Mouse (Mus musculus) MEL (cell line): ENCODE results near the gene Dnmt3c.

Experiments
- BHLHE40 ChIP-seq: IDR thresholded peaks from 2 replicates; pipeline ENCODE4 v1.6.1; 2012; ENCODE audit warnings: low read depth, mild to moderate bottlenecking, inconsistent platforms, low read length, improper control_type of control experiment, borderline replicate concordance
- CHD1 ChIP-seq: IDR thresholded peaks from 2 replicates; pipeline ENCODE4 v1.6.1; 2012; ENCODE audit warnings: low read depth, mild to moderate bottlenecking, inconsistent platforms, low read length, improper control_type of control experiment
- CTCF ChIP-seq, 3 experiments: IDR thresholded peaks in 2 of 3; conservative IDR thresholded peaks in 1 of 3; 2 replicates each; pipeline ENCODE4 v1.5.1; 2011 to 2012; ENCODE audit warnings: low read length in 3 of 3, low read depth in 2 of 3, mild to moderate bottlenecking in 2 of 3, improper control_type of control experiment in 1 of 3, inconsistent platforms in 1 of 3, mixed read lengths in 1 of 3, moderate library complexity in 1 of 3; ENCODE audit not compliant: control insufficient read depth in 1 of 3, insufficient read depth in 1 of 3, poor library complexity in 1 of 3, severe bottlenecking in 1 of 3
- E2F4 ChIP-seq: IDR thresholded peaks from 2 replicates; pipeline ENCODE4 v1.6.1; 2011; ENCODE audit warnings: low read depth, low read length, improper control_type of control experiment, borderline replicate concordance
- GATA1 ChIP-seq: IDR thresholded peaks from 2 replicates; pipeline ENCODE4 v1.6.1; 2011; ENCODE audit warnings: low read depth, low read length, improper control_type of control experiment
- MAFK ChIP-seq: IDR thresholded peaks from 2 replicates; pipeline ENCODE4 v1.6.1; 2011; ENCODE audit warnings: low read depth, mild to moderate bottlenecking, low read length, improper control_type of control experiment, borderline replicate concordance
- MAX ChIP-seq: IDR thresholded peaks from 2 replicates; pipeline ENCODE4 v1.6.1; 2011; ENCODE audit warnings: low read length, improper control_type of control experiment
- NRF1 ChIP-seq: IDR thresholded peaks from 2 replicates; pipeline ENCODE4 v1.6.1; 2014; ENCODE audit warnings: low read depth, mild to moderate bottlenecking, inconsistent platforms, low read length, improper control_type of control experiment, moderate library complexity; ENCODE audit not compliant: poor library complexity, insufficient read depth, severe bottlenecking
- TCF12 ChIP-seq: IDR thresholded peaks from 2 replicates; pipeline ENCODE4 v1.6.1; 2014; ENCODE audit warnings: low read depth, mild to moderate bottlenecking, inconsistent platforms, low read length, improper control_type of control experiment, moderate library complexity
- ZNF384 ChIP-seq: IDR thresholded peaks from 2 replicates; pipeline ENCODE4 v1.6.1; 2012; ENCODE audit warnings: low read depth, mild to moderate bottlenecking, inconsistent platforms, low read length, improper control_type of control experiment

- TF ChIP-seq MAX (no peak), TCF12 (no peak), CHD1 (no peak), ZNF384 (no peak), NRF1 (no peak), GATA1 (no peak), BHLHE40 (no peak), E2F4 (no peak), MAFK (no peak), CTCF (IDR thresholded peaks at IDR 0.05 in 2 of 3, conservative IDR thresholded peaks at IDR 0.05 in 1 of 3; ENCODE audit: control insufficient read depth in 1 of 3, insufficient read depth in 1 of 3, low read depth in 2 of 3, low read length in 3 of 3, poor library complexity in 1 of 3, severe bottlenecking in 1 of 3) (no peak)
Observed at GRCm38 (mm10) chr2:153677550-153677949, 18.9 kb upstream of the Dnmt3c start.
